Mouse (Mus musculus) heart, embryonic 11.5 days (tissue): ENCODE data around the gene Sstr2. TPM values are rescaled to one million over a fixed set of nuclear protein-coding genes. Genes with fewer than 3 reads are reported as not detected.

Experiments used
- ATAC-seq: fragments of 200-750 bp; cut with Nextera tagmentation; replicated peaks from 2 replicates; pipeline ENCODE4 v1.8.0; 2017; ENCODE audit warnings: moderate library complexity; ENCODE audit not compliant: insufficient number of reproducible peaks, low FRiP score, low TSS enrichment
- H3K27ac ChIP-seq: fragments of 300-500 bp; sonication (generic); 2 replicates; pipeline ENCODE4 v1.5.1; 2014; ENCODE audit warnings: mild to moderate bottlenecking, low read depth, low read length
- H3K27me3 ChIP-seq: fragments of 300-500 bp; sonication (generic); 2 replicates; pipeline ENCODE4 v1.6.1; 2014; ENCODE audit warnings: mild to moderate bottlenecking, low read length, mixed read lengths; ENCODE audit not compliant: control insufficient read depth, insufficient read depth
- H3K36me3 ChIP-seq: fragments of 300-500 bp; sonication (generic); 2 replicates; pipeline ENCODE4 v1.6.1; 2014; ENCODE audit warnings: mild to moderate bottlenecking, low read length, moderate library complexity, mixed read lengths; ENCODE audit not compliant: control insufficient read depth, insufficient read depth
- H3K4me1 ChIP-seq: fragments of 300-500 bp; sonication (generic); 2 replicates; pipeline ENCODE4 v1.6.1; 2014; ENCODE audit warnings: low read length; ENCODE audit not compliant: control insufficient read depth, insufficient read depth
- H3K4me2 ChIP-seq: fragments of 300-500 bp; sonication (generic); 2 replicates; pipeline ENCODE4 v1.6.1; 2014; ENCODE audit warnings: mild to moderate bottlenecking, moderate library complexity
- H3K4me3 ChIP-seq: fragments of 300-500 bp; sonication (generic); 2 replicates; pipeline ENCODE4 v1.5.1; 2014; ENCODE audit warnings: low read depth, low read length
- H3K9ac ChIP-seq: fragments of 300-500 bp; sonication (generic); 2 replicates; pipeline ENCODE4 v1.6.1; 2014; ENCODE audit warnings: mild to moderate bottlenecking, low read depth, low read length, moderate library complexity
- H3K9me3 ChIP-seq: fragments of 300-500 bp; sonication (generic); replicated peaks from 2 replicates; pipeline ENCODE4 v1.6.1; 2016; ENCODE audit warnings: low read length; ENCODE audit not compliant: control insufficient read depth
- WGBS: fragments of 180-500 bp; shearing (Covaris S2); extraction: QIAGEN DNeasy Blood & Tissue Kit; methylation state at CpG from one replicate; pipeline ENCODE4 v1.1.7; 2014; ENCODE audit not compliant: insufficient replicate concordance; 5-methylcytosine and 5-hydroxymethylcytosine counted together
- polyA plus RNA-seq: library from polyadenylated mRNA; unstranded; fragments of >200 nt; fragmentation: Nextera tagmentation; extraction: Ambion mirVana; gene quantifications from 2 replicates; pipeline ENCODE4 v1.2.1, GENCODE M21; 2014

The Sstr2 gene
- polyA plus RNA-seq, 1 experiment from 2014 or later, result 0.79 TPM

DNA sequence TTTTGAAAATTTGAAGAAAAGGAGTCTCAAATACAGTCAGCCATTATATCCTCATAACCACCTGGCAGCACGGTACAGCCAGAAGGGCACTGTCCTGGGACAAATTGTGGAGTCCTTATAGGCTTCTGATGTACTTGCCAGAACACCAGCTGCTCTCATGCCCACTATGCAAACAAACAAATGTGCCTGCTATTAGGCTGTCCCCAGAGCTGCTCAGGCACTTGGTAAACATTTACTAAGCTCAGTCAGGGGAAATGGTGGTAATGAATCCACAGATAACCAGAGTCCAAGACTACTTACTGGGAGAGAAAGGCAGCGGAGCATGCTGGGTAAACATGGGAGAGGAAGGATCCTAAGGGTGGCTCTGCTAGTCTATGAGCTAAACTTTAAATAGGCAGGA, 48.0 kb downstream of the Sstr2 start:
- Histone ChIP-seq H3K4me3 (no peak overlapping the region), H3K27me3 (no peaks in the 10 kb centered on the region), H3K4me2 (no peak overlapping the region), H3K27ac (peak overlapping the region; percentile 35; the same call in 1 of the 2 replicates), H3K36me3 (peaks cover 7% of the 10 kb centered on the region), H3K9me3 (no peaks in the 10 kb centered on the region), H3K4me1 (peaks cover 11% of the 10 kb centered on the region), H3K9ac (no peak overlapping the region)
- ATAC-seq, result no peak; the same call in 1 of the 2 replicates
- 75% methylated on average over 2 of the region's 2 CpGs for WGBS

DNA sequence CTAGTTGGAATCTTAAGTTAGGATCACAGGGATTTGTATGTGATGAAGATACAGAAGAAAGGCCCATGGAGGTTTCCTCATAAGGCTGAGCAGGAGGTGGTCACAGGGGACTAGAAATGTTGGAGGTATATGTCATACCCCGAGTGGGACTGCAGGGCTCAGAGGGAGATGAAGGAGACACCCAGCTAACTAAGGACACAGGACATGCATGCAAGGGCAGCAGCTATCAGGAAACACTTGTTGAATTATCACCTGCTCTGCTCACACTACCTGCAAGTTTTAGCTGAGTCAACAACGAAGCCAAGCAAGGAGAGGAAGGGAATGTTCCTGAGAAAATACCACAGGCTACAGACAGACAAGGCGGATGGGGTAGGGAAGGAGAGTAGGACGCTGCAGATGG, 48.6 kb downstream of the Sstr2 start:
- Histone ChIP-seq H3K4me2 (no peak overlapping the region), H3K4me3 (no peak overlapping the region), H3K9me3 (no peaks in the 10 kb centered on the region), H3K4me1 (peaks cover 11% of the 10 kb centered on the region), H3K27me3 (no peaks in the 10 kb centered on the region), H3K36me3 (peaks cover 10% of the 10 kb centered on the region), H3K9ac (no peak overlapping the region; the same call in 1 of the 2 replicates), H3K27ac (peak overlapping the region; percentile 35; the same call in 1 of the 2 replicates)
- 74% methylated on average over 4 of the region's 4 CpGs for WGBS
- ATAC-seq, result no peak

DNA sequence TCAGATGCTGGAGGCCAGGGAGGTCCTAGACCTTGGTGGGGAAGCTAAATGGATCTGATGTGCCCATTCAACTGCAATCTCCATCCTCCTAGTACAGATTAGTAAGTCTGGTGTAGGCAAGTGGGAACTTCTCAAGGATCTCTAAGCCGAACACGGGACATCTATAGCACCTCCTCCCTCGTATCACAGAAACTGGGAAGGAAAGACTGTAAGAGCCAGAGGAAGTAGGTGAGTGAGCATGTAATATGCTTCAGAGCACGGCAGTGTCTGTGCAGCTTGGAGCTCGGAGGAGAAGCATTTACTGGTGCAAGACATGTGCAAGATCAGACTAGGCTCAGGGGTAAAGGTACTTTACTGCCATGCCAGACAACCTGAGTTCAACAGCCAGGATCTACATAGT, 49.7 kb downstream of the Sstr2 start:
- 91% methylated on average over 5 of the region's 5 CpGs for WGBS
- Histone ChIP-seq H3K4me1 (peaks cover 16% of the 10 kb centered on the region), H3K36me3 (peaks cover 10% of the 10 kb centered on the region), H3K27me3 (no peaks in the 10 kb centered on the region), H3K9me3 (no peaks in the 10 kb centered on the region), H3K27ac (no peak overlapping the region), H3K4me2 (no peak overlapping the region), H3K4me3 (no peak overlapping the region), H3K9ac (no peak overlapping the region)
- ATAC-seq, result no peak

GRCm38 (mm10) chr11:113669711-113670110, 50.6 kb downstream of the Sstr2 start:
- H3K36me3 ChIP-seq, result peaks cover 10% of the 10 kb centered on the region

GRCm38 (mm10) chr11:113673614-113674013, 54.5 kb downstream of the Sstr2 start:
- H3K27ac ChIP-seq, result no peak overlapping the region
- H3K9ac ChIP-seq, result no peak overlapping the region
- H3K4me2 ChIP-seq, result no peak overlapping the region
- no peaks in the 10 kb centered on the region for H3K9me3 ChIP-seq
- no peak for ATAC-seq
- peaks cover 12% of the 10 kb centered on the region; the same call in 1 of the 2 replicates for H3K36me3 ChIP-seq
- no peaks in the 10 kb centered on the region for H3K27me3 ChIP-seq
- H3K4me3 ChIP-seq, result no peak overlapping the region
- H3K4me1 ChIP-seq, result peaks cover 11% of the 10 kb centered on the region
- 69% methylated on average over 4 of the region's 4 CpGs for WGBS

More at GRCm38 (mm10) chr11:113669711-113670110, 50.6 kb downstream of the Sstr2 start:
- Histone ChIP-seq H3K9me3 (no peaks in the 10 kb centered on the region), H3K4me3 (no peak overlapping the region), H3K27ac (no peak overlapping the region), H3K4me2 (no peak overlapping the region), H3K4me1 (peaks cover 18% of the 10 kb centered on the region), H3K27me3 (no peaks in the 10 kb centered on the region), H3K9ac (no peak overlapping the region)
- ATAC-seq, result no peak
- 74% methylated on average over 4 of the region's 4 CpGs for WGBS

- peaks cover 12% of the 10 kb centered on the region; the same call in 1 of the 2 replicates for H3K36me3 ChIP-seq
- 89% methylated on average over 5 of the region's 5 CpGs for WGBS
- no peak for ATAC-seq
These were observed 55.5 kb downstream of the Sstr2 start for GRCm38 (mm10) chr11:113674595-113674994.

More at GRCm38 (mm10) chr11:113674595-113674994, 55.5 kb downstream of the Sstr2 start:
- no peak overlapping the region for H3K4me3 ChIP-seq
- H3K4me2 ChIP-seq, result no peak overlapping the region
- no peaks in the 10 kb centered on the region for H3K9me3 ChIP-seq
- H3K4me1 ChIP-seq, result peaks cover 14% of the 10 kb centered on the region
- H3K9ac ChIP-seq, result no peak overlapping the region
- no peaks in the 10 kb centered on the region for H3K27me3 ChIP-seq
- H3K27ac ChIP-seq, result no peak overlapping the region

Other genes starting within 250 kb of the Sstr2 start
- gene Cog1, start 29.8 kb downstream of the Sstr2 start, polyA plus RNA-seq, result 19.2 and 19.4 TPM in 2 replicates
- gene Slc39a11, start 30.7 kb downstream of the Sstr2 start, polyA plus RNA-seq, result 17.1 and 18.7 TPM in 2 replicates
- 53.1 and 54.7 TPM in 2 replicates for gene Fam104a, start 64.8 kb downstream of the Sstr2 start, polyA plus RNA-seq
- 18.1 and 18.7 TPM in 2 replicates for gene D11Wsu47e, start 65.1 kb downstream of the Sstr2 start, polyA plus RNA-seq
- gene Cpsf4l, start 90.7 kb downstream of the Sstr2 start, polyA plus RNA-seq, result 0.23 and 0.30 TPM in 2 replicates
- 18.4 and 19.3 TPM in 2 replicates for gene Cdc42ep4, start 132.5 kb downstream of the Sstr2 start, polyA plus RNA-seq